ENCODE assay signal across 25 mouse cellular contexts in the genomic region with DNA sequence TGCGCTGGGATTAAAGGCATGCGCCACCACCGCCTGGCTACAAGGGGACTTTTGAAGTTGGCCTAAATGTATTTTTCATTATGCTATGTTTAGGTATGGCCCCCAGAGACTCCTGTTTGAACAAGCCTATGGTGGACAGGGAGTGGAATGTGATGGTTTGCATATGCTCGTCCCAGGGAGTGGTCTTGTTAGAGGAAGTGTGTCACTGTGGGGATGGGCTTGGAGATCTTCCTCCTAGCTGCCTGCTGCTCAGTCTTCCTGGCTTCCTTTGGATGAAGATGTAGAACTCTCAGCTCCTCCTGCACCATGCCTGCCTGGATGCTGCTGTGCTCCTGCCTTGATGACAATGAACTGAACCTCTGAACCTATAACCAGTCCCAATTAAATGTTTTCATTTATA. TPM values are rescaled to one million over a fixed set of nuclear protein-coding genes. Genes with fewer than 3 reads are reported as not detected.
DNase-seq lines count a peak whose midpoint lies in the region; ATAC-seq and TF ChIP-seq lines count a peak whose summit lies in the region.
"Had no signal": no experiment of that assay in that cellular context is flagged by ENCODE, and none has a peak within 500 bp of the region (broad histone marks: within the 10 kb centered on the region; RNA-seq: fewer than 3 reads in every experiment).

No protein-coding gene starts in this region.

- peak; percentile 9 for DNase-seq in embryonic facial prominence, embryonic 11.5 days (ENCODE audit: low spot score)
- DNase-seq in embryonic facial prominence, embryonic 10.5 days (ENCODE audit: low spot score) = no peak
- peak; percentile 86 for DNase-seq in lung, embryonic 14.5 days
- no peak for DNase-seq in lung, adult 2 months
- DNase-seq in 416B (ENCODE audit: low read depth) (peak; percentile 39), MEL-GATA-1-ER (ENCODE audit: extremely low read depth, low read depth) (peak; percentile 34)
- no peak for DNase-seq in layer of hippocampus, adult 2 months (ENCODE audit: low spot score in 2 of 2)
- no peak for DNase-seq in cerebellum, adult 9-10 months
- DNase-seq: adrenal gland, postnatal 10 days; cerebellum, postnatal 10 days; gastrocnemius, postnatal 14 days; heart, postnatal 10 days; kidney, adult 8-10 months; layer of hippocampus, postnatal 36 days; midbrain, embryonic 14.5 days; spleen, adult 18-20 months had no signal

- H3K27me3 ChIP-seq in embryonic facial prominence, embryonic 11.5 days (ENCODE audit: control insufficient read depth, insufficient read depth, low read length) = no peaks in the 10 kb centered on the region
- H3K27me3 ChIP-seq in embryonic facial prominence, embryonic 10.5 days (replicated peaks; ENCODE audit: low read depth, poor library complexity, severe bottlenecking) = 0 out of 2 replicates have a peak, but pooled peaks cover 8% of the 10 kb centered on the region
- H3K27me3 ChIP-seq in lung, embryonic 14.5 days (ENCODE audit: insufficient read depth, low read length) = no peaks in the 10 kb centered on the region
- H3K27me3 ChIP-seq: embryonic facial prominence, embryonic 13.5 days; forebrain, embryonic 15.5 days; hindbrain, embryonic 12.5 days; limb, embryonic 13.5 days; liver, embryonic 15.5 days; neural tube, embryonic 13.5 days; Patski had no signal

- no peaks in the 10 kb centered on the region for H3K4me1 ChIP-seq in embryonic facial prominence, embryonic 11.5 days (ENCODE audit: control insufficient read depth, insufficient read depth, low read length)
- H3K4me1 ChIP-seq in embryonic facial prominence, embryonic 10.5 days = peaks cover 33% of the 10 kb centered on the region
- 0 out of 2 replicates have a peak, but pooled peaks cover under 1% of the 10 kb centered on the region for H3K4me1 ChIP-seq in lung, embryonic 14.5 days (ENCODE audit: insufficient read depth)
- peaks cover 15% of the 10 kb centered on the region for H3K4me1 ChIP-seq in lung, adult 2 months (ENCODE audit: control insufficient read depth, insufficient read depth, low read length)

- WGBS in embryonic facial prominence, embryonic 11.5 days = 55% methylated on average over 4 of the region's 4 CpGs
- WGBS in embryonic facial prominence, embryonic 10.5 days = 47% methylated on average over 4 of the region's 4 CpGs
- WGBS in lung, embryonic 14.5 days = 32% methylated on average over 4 of the region's 4 CpGs
- WGBS in lung, adult 2 months = 54% methylated on average over 4 of the region's 4 CpGs

- H3K36me3 ChIP-seq in embryonic facial prominence, embryonic 11.5 days (replicated peaks; ENCODE audit: control insufficient read depth, insufficient read depth, low read depth, low read length) = no peaks in the 10 kb centered on the region
- H3K36me3 ChIP-seq in embryonic facial prominence, embryonic 10.5 days (replicated peaks) = no peaks in the 10 kb centered on the region
- H3K36me3 ChIP-seq in lung, embryonic 14.5 days (ENCODE audit: insufficient read depth) = no peaks in the 10 kb centered on the region
- H3K36me3 ChIP-seq: embryonic facial prominence, embryonic 13.5 days; forebrain, embryonic 15.5 days; hindbrain, embryonic 12.5 days; limb, embryonic 13.5 days; liver, embryonic 15.5 days; neural tube, embryonic 13.5 days had no signal

- H3K9ac ChIP-seq in embryonic facial prominence, embryonic 11.5 days (replicated peaks; ENCODE audit: low read length) = no peak overlapping the region
- no peak overlapping the region for H3K9ac ChIP-seq in lung, embryonic 14.5 days
- H3K9ac ChIP-seq: embryonic facial prominence, embryonic 13.5 days; forebrain, embryonic 15.5 days; hindbrain, embryonic 12.5 days; limb, embryonic 13.5 days; liver, embryonic 15.5 days; neural tube, embryonic 13.5 days had no signal

- H3K4me3 ChIP-seq in embryonic facial prominence, embryonic 11.5 days (ENCODE audit: low read depth, low read length) = no peak overlapping the region
- no peak overlapping the region for H3K4me3 ChIP-seq in embryonic facial prominence, embryonic 10.5 days
- H3K4me3 ChIP-seq in lung, embryonic 14.5 days (ENCODE audit: low read depth, low read length) = no peak overlapping the region
- H3K4me3 ChIP-seq in lung, adult 2 months (replicated peaks; ENCODE audit: extremely low read depth, low read depth, low read length) = no peak overlapping the region
- H3K4me3 ChIP-seq in layer of hippocampus, adult 2 months = no peak overlapping the region
- H3K4me3 ChIP-seq: embryonic facial prominence, embryonic 13.5 days; forebrain, embryonic 15.5 days; hindbrain, embryonic 12.5 days; limb, embryonic 13.5 days; liver, embryonic 15.5 days; neural tube, embryonic 13.5 days had no signal

- no peak overlapping the region for H3K27ac ChIP-seq in embryonic facial prominence, embryonic 11.5 days (replicated peaks; ENCODE audit: low read depth, low read length)
- H3K27ac ChIP-seq in embryonic facial prominence, embryonic 10.5 days (replicated peaks) = no peak overlapping the region
- H3K27ac ChIP-seq in lung, embryonic 14.5 days (ENCODE audit: low read depth) = no peak overlapping the region
- no peak overlapping the region for H3K27ac ChIP-seq in layer of hippocampus, adult 2 months
- H3K27ac ChIP-seq: embryonic facial prominence, embryonic 13.5 days; forebrain, embryonic 15.5 days; hindbrain, embryonic 12.5 days; limb, embryonic 13.5 days; liver, embryonic 15.5 days; neural tube, embryonic 13.5 days had no signal

- no peak overlapping the region for H3K4me2 ChIP-seq in embryonic facial prominence, embryonic 11.5 days (ENCODE audit: low read depth, low read length)
- no peak overlapping the region for H3K4me2 ChIP-seq in lung, embryonic 14.5 days
- H3K4me2 ChIP-seq: embryonic facial prominence, embryonic 13.5 days; forebrain, embryonic 15.5 days; hindbrain, embryonic 12.5 days; limb, embryonic 13.5 days; liver, embryonic 15.5 days; neural tube, embryonic 13.5 days had no signal

- TF ChIP-seq CTCF in lung, embryonic 14.5 days (IDR thresholded peaks at IDR 0.05; ENCODE audit: low read depth) = no peak
- no peak for TF ChIP-seq CTCF in lung, adult 2 months (IDR thresholded peaks at IDR 0.05; ENCODE audit: insufficient read depth, low read length)
- no peak for TF ChIP-seq CTCF in layer of hippocampus, adult 2 months (conservative IDR thresholded peaks at IDR 0.05)

- no peak for TF ChIP-seq POLR2A in lung, adult 2 months (IDR thresholded peaks at IDR 0.05; ENCODE audit: borderline replicate concordance, extremely low read depth, low read depth, low read length)

- ATAC-seq in embryonic facial prominence, embryonic 11.5 days (replicated peaks; ENCODE audit: insufficient number of reproducible peaks, low FRiP score, low TSS enrichment, low read depth) = no peak
- peak; percentile 36; the same call in 1 of the 2 replicates for ATAC-seq in lung, embryonic 14.5 days (ENCODE audit: insufficient read depth)
- ATAC-seq: activated CD4-positive, CD25-positive, alpha-beta regulatory T cell, adult 4 months; forebrain, embryonic 15.5 days; inflammation-experienced regulatory T-cells, adult 6 months; Patski had no signal

- H3K9me3 ChIP-seq in embryonic facial prominence, embryonic 11.5 days (replicated peaks; ENCODE audit: control insufficient read depth, low read length) = no peaks in the 10 kb centered on the region
- H3K9me3 ChIP-seq in embryonic facial prominence, embryonic 10.5 days = no peaks in the 10 kb centered on the region
- H3K9me3 ChIP-seq in lung, embryonic 14.5 days (ENCODE audit: low read depth, low read length) = no peaks in the 10 kb centered on the region
- H3K9me3 ChIP-seq: embryonic facial prominence, embryonic 13.5 days; forebrain, embryonic 15.5 days; hindbrain, embryonic 12.5 days; limb, embryonic 13.5 days; liver, embryonic 15.5 days; neural tube, embryonic 13.5 days had no signal

RNA-seq across cellular contexts. Expression of gene Pla2g6, which starts 2.3 kb away (rescaled TPM):
- polyA plus RNA-seq in embryonic facial prominence, embryonic 11.5 days (2014; fragmentation: Nextera tagmentation; extraction: Ambion mirVana) = 11.8 and 15.1 TPM in 2 replicates
- 18.4 and 20.4 TPM in 2 replicates for polyA plus RNA-seq in embryonic facial prominence, embryonic 10.5 days (2016; fragmentation: Nextera tagmentation; extraction: Ambion mirVana)
- 15.2 and 18.4 TPM in 2 replicates for polyA plus RNA-seq in lung, embryonic 14.5 days (2014; fragmentation: Nextera tagmentation; extraction: Ambion mirVana)
- 25.9 and 26.1 TPM in 2 replicates for polyA plus RNA-seq in lung, adult 2 months (2012; rRNA removed)
- 10 to 100 TPM; 23.8 to 23.9 TPM for total RNA-seq in layer of hippocampus, adult 2 months (2021)

RNA-seq across cellular contexts. Expression of gene Maff, which starts 15.9 kb away (rescaled TPM):
- polyA plus RNA-seq in embryonic facial prominence, embryonic 11.5 days (2014; fragmentation: Nextera tagmentation; extraction: Ambion mirVana) = 2.2 and 2.5 TPM in 2 replicates
- polyA plus RNA-seq in embryonic facial prominence, embryonic 10.5 days (2016; fragmentation: Nextera tagmentation; extraction: Ambion mirVana) = 1.2 and 1.8 TPM in 2 replicates
- 3.3 and 4.3 TPM in 2 replicates for polyA plus RNA-seq in lung, embryonic 14.5 days (2014; fragmentation: Nextera tagmentation; extraction: Ambion mirVana)
- polyA plus RNA-seq in lung, adult 2 months (2012; rRNA removed) = 12.1 and 21.0 TPM in 2 replicates
- 1 to 10 TPM in 1 of 2 experiments, under 1 TPM in 1; 0.87 to 1.8 TPM for total RNA-seq in layer of hippocampus, adult 2 months (2021)

RNA-seq across cellular contexts. Expression of gene Baiap2l2, which starts 45.2 kb away (rescaled TPM):
- polyA plus RNA-seq in embryonic facial prominence, embryonic 11.5 days (2014; fragmentation: Nextera tagmentation; extraction: Ambion mirVana) = 1.9 and 5.2 TPM in 2 replicates
- polyA plus RNA-seq in embryonic facial prominence, embryonic 10.5 days (2016; fragmentation: Nextera tagmentation; extraction: Ambion mirVana) = 2.5 and 6.0 TPM in 2 replicates
- 3.1 and 3.9 TPM in 2 replicates for polyA plus RNA-seq in lung, embryonic 14.5 days (2014; fragmentation: Nextera tagmentation; extraction: Ambion mirVana)
- polyA plus RNA-seq in lung, adult 2 months (2012; rRNA removed) = 2.1 and 2.6 TPM in 2 replicates
- total RNA-seq in layer of hippocampus, adult 2 months (2021) = 1 to 10 TPM; 1.2 to 2.7 TPM

Comparison
In these comparisons a context has a peak if more than half of its experiments do, and no peak if none do; other contexts are left out.
1. DNase-seq: peak in embryonic facial prominence, embryonic 11.5 days (single experiment), lung, embryonic 14.5 days (single experiment), 416B (single experiment) and MEL-GATA-1-ER (single experiment); none in embryonic facial prominence, embryonic 10.5 days (single experiment), lung, adult 2 months (single experiment), layer of hippocampus, adult 2 months (0 of 2) and cerebellum, adult 9-10 months (single experiment).